Mouse (Mus musculus): ENCODE results near the gene Pparg. TPM values are rescaled to one million over a fixed set of nuclear protein-coding genes. Genes with fewer than 3 reads are reported as not detected.

Pparg gene
- polyA plus RNA-seq, 1 experiment: 5.1 TPM

DNA sequence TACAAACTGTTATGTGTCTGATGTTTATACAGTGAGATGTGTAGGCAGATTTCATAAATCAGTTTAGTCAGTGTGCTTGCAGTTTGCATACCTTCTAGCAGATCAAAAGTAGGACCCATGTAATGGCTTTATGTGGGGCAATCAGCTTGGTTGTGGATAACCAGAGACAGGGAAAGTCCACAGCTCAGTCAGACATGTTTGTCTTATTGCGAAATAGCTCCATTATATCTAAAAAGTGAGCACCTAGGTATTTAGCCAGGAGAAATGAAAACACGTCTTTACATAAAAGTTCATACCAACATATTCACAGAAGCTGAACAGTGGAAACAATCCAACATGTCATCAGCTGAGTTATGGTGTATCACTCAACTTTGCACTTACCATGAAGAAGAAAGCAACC is 20.7 kb upstream of the Pparg start:
- Histone ChIP-seq H3K27me3 (ENCODE audit: control insufficient read depth, insufficient read depth, low read length) (no peaks in the 10 kb centered on the region), H3K4me3 (ENCODE audit: extremely low read depth, insufficient read depth, insufficient read length) (no peak overlapping the region), H3K36me3 (ENCODE audit: control insufficient read depth, insufficient read depth, low read length) (no peaks in the 10 kb centered on the region), H3K27ac (ENCODE audit: insufficient read depth, low read length) (no peak overlapping the region), H3K4me1 (ENCODE audit: control insufficient read depth, insufficient read depth, insufficient read length) (no peaks in the 10 kb centered on the region)
- no peak for DNase-seq (ENCODE audit: low read depth in 1 of 2, low spot score in 2 of 2)
- TF ChIP-seq POLR2A (IDR thresholded peaks at IDR 0.05; ENCODE audit: low read depth, low read length): no peak
- TF ChIP-seq CTCF (IDR thresholded peaks at IDR 0.05; ENCODE audit: extremely low read depth, insufficient read depth, insufficient read length, insufficient replicate concordance): no peak
- WGBS: 91% methylated on average over 2 of the region's 2 CpGs

DNA sequence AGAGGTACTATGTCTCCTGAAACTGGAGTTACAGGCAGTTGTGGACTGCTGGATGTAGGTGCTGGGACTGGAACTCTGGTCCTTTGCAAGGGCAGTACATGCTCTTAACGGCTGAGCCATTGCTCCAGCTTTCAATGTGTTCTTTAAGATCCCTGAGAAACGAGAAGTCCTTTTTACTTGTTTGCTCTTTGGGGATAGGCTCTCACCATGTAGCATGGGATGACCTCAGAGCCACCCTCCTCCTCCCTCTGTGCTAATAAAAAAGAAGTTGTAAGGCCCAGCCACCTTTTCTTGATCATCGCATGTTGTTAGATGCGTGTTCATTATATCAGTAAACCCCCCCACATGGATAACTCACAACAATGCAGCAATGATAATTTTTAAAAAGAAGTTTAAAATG is 17.7 kb upstream of the Pparg start:
- WGBS: 84% methylated on average over 4 of the region's 4 CpGs

DNA sequence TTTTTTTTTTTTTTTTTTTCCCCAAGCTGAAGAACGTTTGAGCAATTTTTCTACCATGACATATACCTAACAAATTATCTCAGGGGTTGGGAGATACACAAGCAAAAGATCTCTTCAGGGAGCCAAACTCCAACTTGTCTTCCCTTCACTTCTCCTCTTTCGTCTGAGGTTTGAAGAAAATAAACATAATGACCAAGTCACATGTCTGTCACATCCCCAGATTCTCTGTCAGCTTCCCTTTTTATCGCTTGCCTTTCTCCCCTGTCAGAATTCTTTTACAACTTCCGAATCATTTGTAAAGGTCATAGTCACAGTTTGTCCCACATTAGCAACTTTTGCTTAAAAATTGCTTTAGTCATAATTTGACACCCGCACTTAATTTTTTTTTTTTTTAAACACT is 17.2 kb upstream of the Pparg start:
- WGBS: 16% methylated on average over 5 of the region's 5 CpGs

More for the DNA sequence above, 17.7 kb upstream of the Pparg start:
- H3K4me3 ChIP-seq (ENCODE audit: extremely low read depth, insufficient read depth, insufficient read length): no peak overlapping the region
- no peak overlapping the region for H3K27ac ChIP-seq (ENCODE audit: insufficient read depth, low read length)
- no peak for DNase-seq (ENCODE audit: low read depth in 1 of 2, low spot score in 2 of 2)
- TF ChIP-seq CTCF (IDR thresholded peaks at IDR 0.05; ENCODE audit: extremely low read depth, insufficient read depth, insufficient read length, insufficient replicate concordance): no peak
- no peak for TF ChIP-seq POLR2A (IDR thresholded peaks at IDR 0.05; ENCODE audit: low read depth, low read length)
- H3K36me3 ChIP-seq (ENCODE audit: control insufficient read depth, insufficient read depth, low read length): no peaks in the 10 kb centered on the region
- H3K27me3 ChIP-seq (ENCODE audit: control insufficient read depth, insufficient read depth, low read length): no peaks in the 10 kb centered on the region
- H3K4me1 ChIP-seq (ENCODE audit: control insufficient read depth, insufficient read depth, insufficient read length): no peaks in the 10 kb centered on the region; the same call in 1 of the 2 replicates

DNA sequence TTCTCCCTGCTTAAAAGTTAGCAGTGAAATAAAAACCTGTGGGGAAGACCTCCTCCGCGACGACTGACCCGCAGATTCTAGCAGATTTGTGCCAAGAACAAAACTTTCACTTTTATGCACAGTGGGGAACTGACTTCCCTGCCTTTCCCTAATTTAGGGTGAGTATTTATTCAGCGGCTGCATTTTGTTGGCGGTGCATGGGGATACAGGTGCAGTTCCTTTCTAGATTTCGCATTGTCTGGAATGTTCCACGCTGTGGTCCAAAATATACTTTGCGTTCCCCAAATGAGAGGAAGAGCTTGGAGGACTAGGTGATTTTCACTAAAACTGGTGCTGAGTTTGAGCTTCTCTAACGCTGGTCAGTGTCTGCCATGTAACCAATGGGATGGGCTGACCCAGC is 16.6 kb upstream of the Pparg start:
- no peak for DNase-seq (ENCODE audit: low read depth in 1 of 2, low spot score in 2 of 2)
- Histone ChIP-seq H3K36me3 (ENCODE audit: control insufficient read depth, insufficient read depth, low read length) (no peaks in the 10 kb centered on the region), H3K27ac (ENCODE audit: insufficient read depth, low read length) (no peak overlapping the region), H3K4me1 (ENCODE audit: control insufficient read depth, insufficient read depth, insufficient read length) (no peaks in the 10 kb centered on the region; the same call in 1 of the 2 replicates), H3K27me3 (ENCODE audit: control insufficient read depth, insufficient read depth, low read length) (no peaks in the 10 kb centered on the region), H3K4me3 (ENCODE audit: extremely low read depth, insufficient read depth, insufficient read length) (no peak overlapping the region)
- 36% methylated on average over 10 of the region's 10 CpGs for WGBS
- no peak for TF ChIP-seq POLR2A (IDR thresholded peaks at IDR 0.05; ENCODE audit: low read depth, low read length)
- TF ChIP-seq CTCF (IDR thresholded peaks at IDR 0.05; ENCODE audit: extremely low read depth, insufficient read depth, insufficient read length, insufficient replicate concordance): no peak

More for the DNA sequence above, 17.2 kb upstream of the Pparg start:
- Histone ChIP-seq H3K27ac (ENCODE audit: insufficient read depth, low read length) (no peak overlapping the region), H3K36me3 (ENCODE audit: control insufficient read depth, insufficient read depth, low read length) (no peaks in the 10 kb centered on the region), H3K27me3 (ENCODE audit: control insufficient read depth, insufficient read depth, low read length) (no peaks in the 10 kb centered on the region), H3K4me3 (ENCODE audit: extremely low read depth, insufficient read depth, insufficient read length) (no peak overlapping the region), H3K4me1 (ENCODE audit: control insufficient read depth, insufficient read depth, insufficient read length) (no peaks in the 10 kb centered on the region; the same call in 1 of the 2 replicates)
- no peak for TF ChIP-seq POLR2A (IDR thresholded peaks at IDR 0.05; ENCODE audit: low read depth, low read length)
- no peak for DNase-seq (ENCODE audit: low read depth in 1 of 2, low spot score in 2 of 2)

DNA sequence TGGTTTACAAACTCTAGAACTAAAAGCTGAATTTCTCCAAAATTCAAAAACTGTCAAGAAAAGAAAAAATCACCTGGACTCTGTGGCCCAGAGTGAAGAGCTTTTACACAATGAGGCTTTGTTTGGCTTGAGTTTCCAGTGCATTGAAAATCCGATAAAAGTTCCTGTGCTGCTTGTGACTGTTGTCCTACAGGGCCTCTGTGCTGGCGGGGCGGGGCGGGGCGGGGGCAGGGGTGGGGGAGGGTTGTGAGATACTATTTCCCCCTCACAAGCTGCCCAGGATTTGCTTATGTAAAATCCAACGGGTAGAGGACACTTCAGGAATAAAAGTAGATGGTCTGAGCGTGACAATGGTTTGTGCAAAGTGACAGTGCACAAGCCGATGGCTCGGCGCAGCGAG is 16.2 kb upstream of the Pparg start:
- no peaks in the 10 kb centered on the region; the same call in 1 of the 2 replicates for H3K4me1 ChIP-seq (ENCODE audit: control insufficient read depth, insufficient read depth, insufficient read length)
- WGBS: 63% methylated on average over 11 of the region's 11 CpGs
- no peaks in the 10 kb centered on the region for H3K36me3 ChIP-seq (ENCODE audit: control insufficient read depth, insufficient read depth, low read length)
- DNase-seq (ENCODE audit: low read depth in 1 of 2, low spot score in 2 of 2): no peak
- H3K27ac ChIP-seq (ENCODE audit: insufficient read depth, low read length): no peak overlapping the region
- no peak for TF ChIP-seq POLR2A (IDR thresholded peaks at IDR 0.05; ENCODE audit: low read depth, low read length)
- TF ChIP-seq CTCF (IDR thresholded peaks at IDR 0.05; ENCODE audit: extremely low read depth, insufficient read depth, insufficient read length, insufficient replicate concordance): no peak
- H3K4me3 ChIP-seq (ENCODE audit: extremely low read depth, insufficient read depth, insufficient read length): no peak overlapping the region
- no peaks in the 10 kb centered on the region for H3K27me3 ChIP-seq (ENCODE audit: control insufficient read depth, insufficient read depth, low read length)

DNA sequence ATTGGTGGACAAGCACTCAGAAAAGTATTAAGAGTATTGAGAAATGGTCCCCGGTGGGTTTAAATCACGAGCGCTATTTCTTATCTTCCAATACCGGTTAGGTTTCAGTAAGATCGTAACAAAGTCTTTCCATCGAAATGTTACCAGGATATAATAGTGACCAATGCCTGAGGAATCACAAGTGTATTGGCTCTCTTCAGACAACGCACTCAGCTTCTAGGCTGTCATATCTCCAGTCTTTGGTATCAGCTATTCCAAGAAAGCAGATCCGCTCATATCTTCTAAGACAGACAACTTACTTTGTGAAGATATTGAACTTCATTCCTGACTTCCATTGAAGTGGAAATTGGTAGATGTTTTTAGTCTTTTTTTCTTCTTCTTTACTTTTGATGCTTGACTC is 15.7 kb upstream of the Pparg start:
- no peak overlapping the region for H3K4me3 ChIP-seq (ENCODE audit: extremely low read depth, insufficient read depth, insufficient read length)
- H3K36me3 ChIP-seq (ENCODE audit: control insufficient read depth, insufficient read depth, low read length): no peaks in the 10 kb centered on the region
- 93% methylated on average over 8 of the region's 8 CpGs for WGBS
- DNase-seq (ENCODE audit: low read depth in 1 of 2, low spot score in 2 of 2): no peak
- no peak overlapping the region for H3K27ac ChIP-seq (ENCODE audit: insufficient read depth, low read length)
- no peaks in the 10 kb centered on the region; the same call in 1 of the 2 replicates for H3K4me1 ChIP-seq (ENCODE audit: control insufficient read depth, insufficient read depth, insufficient read length)
- no peaks in the 10 kb centered on the region for H3K27me3 ChIP-seq (ENCODE audit: control insufficient read depth, insufficient read depth, low read length)
- no peak for TF ChIP-seq CTCF (IDR thresholded peaks at IDR 0.05; ENCODE audit: extremely low read depth, insufficient read depth, insufficient read length, insufficient replicate concordance)
- no peak for TF ChIP-seq POLR2A (IDR thresholded peaks at IDR 0.05; ENCODE audit: low read depth, low read length)

DNA sequence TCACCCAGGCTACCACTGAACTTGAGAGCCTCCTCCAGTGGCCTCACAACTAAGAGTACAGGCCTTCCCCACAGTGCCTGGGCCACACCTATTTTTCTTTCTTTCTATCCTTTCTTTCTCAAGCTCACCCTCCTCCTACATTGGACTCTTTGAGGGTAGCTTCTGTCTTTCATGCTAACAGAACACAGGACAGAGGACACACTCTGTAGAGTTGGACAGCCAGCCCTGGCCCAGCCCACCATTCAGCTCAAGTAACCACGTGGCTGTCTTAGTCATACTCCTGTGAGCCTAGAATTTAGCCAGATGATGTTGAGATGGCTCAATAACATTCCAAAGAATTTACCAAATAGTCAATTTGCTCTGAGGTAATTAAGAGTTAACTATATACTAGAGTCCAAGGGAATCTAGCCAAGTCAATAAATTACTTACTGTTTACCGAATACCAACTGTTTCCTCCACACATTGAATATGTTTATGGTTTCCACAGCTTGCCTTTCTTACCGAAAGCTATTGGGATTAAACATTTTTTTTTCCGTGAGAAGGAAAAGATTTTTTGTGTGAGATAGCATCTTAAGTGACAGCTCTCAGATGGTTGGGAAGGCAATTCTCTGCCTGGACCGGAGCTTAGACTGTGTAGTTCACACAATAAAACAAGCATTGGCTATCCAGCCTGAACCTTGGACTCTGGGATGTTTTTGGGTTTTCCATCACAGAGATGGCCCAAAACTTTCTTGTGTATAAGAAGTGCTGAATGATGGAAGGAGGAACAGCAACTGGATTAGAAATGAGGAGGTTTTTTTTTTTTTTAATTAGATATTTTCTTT is 10.9 kb upstream of the Pparg start:
- Histone ChIP-seq H3K27ac (ENCODE audit: insufficient read depth, low read length) (no peak overlapping the region), H3K4me3 (ENCODE audit: extremely low read depth, insufficient read depth, insufficient read length) (no peak overlapping the region), H3K36me3 (ENCODE audit: control insufficient read depth, insufficient read depth, low read length) (no peaks in the 10 kb centered on the region), H3K4me1 (ENCODE audit: control insufficient read depth, insufficient read depth, insufficient read length) (no peaks in the 10 kb centered on the region; the same call in 1 of the 2 replicates), H3K27me3 (ENCODE audit: control insufficient read depth, insufficient read depth, low read length) (no peaks in the 10 kb centered on the region)
- TF ChIP-seq CTCF (IDR thresholded peaks at IDR 0.05; ENCODE audit: extremely low read depth, insufficient read depth, insufficient read length, insufficient replicate concordance) (no peak), POLR2A (IDR thresholded peaks at IDR 0.05; ENCODE audit: low read depth, low read length) (no peak)
- 81% methylated on average over 5 of the region's 5 CpGs for WGBS
- no peak for DNase-seq (ENCODE audit: low read depth in 1 of 2, low spot score in 2 of 2)
